Mouse (Mus musculus): Measurements from ENCODE around the gene 1110065P20Rik. TPM values are rescaled to one million over a fixed set of nuclear protein-coding genes. Genes with fewer than 3 reads are reported as not detected.
A peak's percentile ranks its signal among the peaks of the same experiment; 100 is the strongest.

Gene 1110065P20Rik
- polyA plus RNA-seq, 1 experiment from 2014 or later: 53.6 TPM

DNA sequence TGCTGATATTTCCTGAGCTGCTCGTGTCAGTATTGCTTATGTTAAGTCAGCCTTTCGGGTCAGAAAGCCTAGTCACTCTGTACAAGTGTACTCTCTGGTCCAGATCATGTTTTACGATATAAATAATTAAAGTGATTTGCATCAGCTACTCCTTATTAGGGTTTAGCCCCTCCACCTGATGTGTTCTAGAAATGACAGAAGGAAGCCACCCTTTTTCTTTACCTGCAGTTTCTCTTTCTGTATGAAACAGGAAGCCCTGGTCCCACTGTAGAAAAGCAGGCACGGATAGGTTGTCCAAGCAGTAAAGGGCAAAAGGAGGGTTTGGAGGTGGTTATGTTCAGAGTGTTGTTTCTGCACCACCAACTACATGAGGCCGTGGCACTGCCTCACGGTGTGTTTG is 47.6 kb downstream of the 1110065P20Rik start:
- ATAC-seq (ENCODE audit: low FRiP score, low TSS enrichment): no peak
- H3K27ac ChIP-seq (ENCODE audit: low read depth, low read length): no peak overlapping the region
- peak overlapping the region; percentile 78 for H3K4me2 ChIP-seq (replicated peaks; ENCODE audit: low read depth, low read length)
- peak overlapping the region; percentile 66 for H3K4me3 ChIP-seq (ENCODE audit: low read length)
- H3K27me3 ChIP-seq (ENCODE audit: control insufficient read depth, insufficient read depth, low read length): no peaks in the 10 kb centered on the region
- no peaks in the 10 kb centered on the region for H3K9me3 ChIP-seq (ENCODE audit: control insufficient read depth, low read length)
- H3K9ac ChIP-seq (ENCODE audit: low read depth, low read length): no peak overlapping the region; the same call in 1 of the 2 replicates
- peaks cover 35% of the 10 kb centered on the region for H3K36me3 ChIP-seq (ENCODE audit: control insufficient read depth, insufficient read depth, low read length)
- peaks cover 9% of the 10 kb centered on the region; the same call in 1 of the 2 replicates for H3K4me1 ChIP-seq (ENCODE audit: control insufficient read depth, insufficient read depth, low read length)
- WGBS: 70% methylated on average over 6 of the region's 6 CpGs

DNA sequence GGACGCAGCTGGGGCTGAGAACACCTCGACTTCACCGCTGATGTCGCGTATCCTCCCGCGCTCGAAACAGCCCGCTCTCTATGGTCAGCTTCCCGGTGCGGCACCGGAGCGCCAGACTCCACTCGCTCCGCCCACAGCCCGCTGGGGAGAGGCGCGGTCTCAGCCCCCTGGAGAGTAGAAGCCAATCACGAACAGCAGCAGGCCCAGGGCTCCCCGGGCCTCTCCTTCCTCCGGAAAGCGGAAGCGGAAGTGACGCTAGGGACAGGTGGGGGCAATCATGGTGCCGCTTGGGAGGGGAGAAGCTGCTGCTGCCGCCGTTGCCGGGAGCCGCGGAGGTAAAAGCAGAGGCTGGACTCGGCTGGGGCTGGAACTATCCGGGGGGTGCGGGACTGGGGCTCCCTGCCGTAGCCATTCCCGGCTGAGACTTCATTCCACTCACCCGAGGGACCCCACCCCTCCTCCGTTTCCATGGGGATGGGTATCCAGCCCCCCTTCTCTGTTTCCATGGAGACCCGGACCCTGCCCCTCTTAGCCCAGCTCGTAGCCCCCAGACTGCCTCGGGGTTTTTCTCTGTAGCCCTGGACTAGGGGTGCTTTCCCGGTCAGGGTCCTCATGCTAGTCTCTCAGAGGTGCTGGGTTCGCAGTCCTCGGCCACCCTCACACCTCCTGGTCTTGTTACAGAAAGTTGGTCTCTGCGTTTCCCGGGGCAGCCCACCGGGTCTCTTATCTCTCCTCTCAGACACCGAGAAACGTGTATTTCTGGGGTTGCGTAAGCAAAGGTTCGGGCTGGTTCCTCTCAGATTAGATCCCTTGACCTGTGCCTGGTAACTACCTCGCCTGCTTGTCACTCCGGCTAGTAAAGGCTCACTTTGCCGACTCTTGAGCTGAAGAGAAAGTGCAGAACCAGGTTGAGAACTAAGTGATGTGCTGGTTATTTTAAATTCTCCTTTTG is 48.4 kb downstream of the 1110065P20Rik start:
- peak overlapping the region; percentile 66 for H3K4me3 ChIP-seq (ENCODE audit: low read length)
- H3K4me2 ChIP-seq (replicated peaks; ENCODE audit: low read depth, low read length): peak overlapping the region; percentile 78
- H3K4me1 ChIP-seq (ENCODE audit: control insufficient read depth, insufficient read depth, low read length): peaks cover 9% of the 10 kb centered on the region; the same call in 1 of the 2 replicates
- peak overlapping the region; percentile 95 for H3K27ac ChIP-seq (ENCODE audit: low read depth, low read length)
- no peaks in the 10 kb centered on the region for H3K27me3 ChIP-seq (ENCODE audit: control insufficient read depth, insufficient read depth, low read length)
- WGBS: 1% methylated on average over 51 of the region's 53 CpGs
- no peaks in the 10 kb centered on the region for H3K9me3 ChIP-seq (ENCODE audit: control insufficient read depth, low read length)
- peak; percentile 100 for ATAC-seq (ENCODE audit: low FRiP score, low TSS enrichment)
- peak overlapping the region; percentile 87 for H3K9ac ChIP-seq (ENCODE audit: low read depth, low read length)
- H3K36me3 ChIP-seq (ENCODE audit: control insufficient read depth, insufficient read depth, low read length): peaks cover 42% of the 10 kb centered on the region

DNA sequence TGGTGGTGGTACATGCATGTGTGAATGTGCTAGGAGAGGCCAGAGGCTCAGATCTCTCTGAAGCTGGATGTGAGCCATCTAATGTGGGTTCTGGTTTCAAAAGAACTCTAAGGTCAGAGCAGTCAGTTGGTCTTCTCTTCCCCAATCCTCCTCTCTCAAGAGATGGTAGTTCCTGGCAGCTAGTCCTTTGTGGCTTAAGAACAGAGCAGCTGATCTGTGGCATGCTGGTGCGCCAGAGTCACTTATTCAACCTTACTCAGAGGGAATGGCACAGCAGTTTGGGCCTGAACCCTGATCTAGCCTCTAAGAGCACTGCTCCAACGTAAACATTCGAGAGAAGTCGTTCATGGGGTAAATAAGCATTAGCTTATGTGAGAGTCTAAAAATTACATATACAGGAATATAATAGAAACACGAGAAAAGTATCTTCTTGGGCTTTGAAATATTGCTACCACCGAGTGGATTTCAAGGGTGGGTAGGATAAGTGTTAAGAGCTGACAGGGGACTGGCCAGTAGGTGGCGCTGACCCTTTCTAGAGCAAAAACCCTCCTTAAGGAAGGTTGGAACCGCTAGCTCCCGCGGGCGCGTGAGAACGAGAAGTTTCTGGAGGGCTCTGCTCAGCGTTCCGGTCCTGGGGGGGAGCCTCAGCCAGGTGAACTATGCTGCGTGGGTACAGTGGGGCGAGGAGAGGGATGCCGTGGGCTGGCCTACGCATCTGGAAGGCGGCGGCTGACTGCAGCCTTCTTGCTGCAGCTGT is 49.3 kb downstream of the 1110065P20Rik start, which contains the start of gene Mtf1:
Mtf1 (plus strand) TSS at position 553 of the 757 bp plus-strand sequence.
- 3% methylated on average over 21 of the region's 21 CpGs for WGBS
- Histone ChIP-seq H3K36me3 (ENCODE audit: control insufficient read depth, insufficient read depth, low read length) (peaks cover 36% of the 10 kb centered on the region), H3K4me3 (ENCODE audit: low read length) (peak within 1 kb of the TSS; percentile 66), H3K27ac (ENCODE audit: low read depth, low read length) (peak within 1 kb of the TSS; percentile 95), H3K9ac (ENCODE audit: low read depth, low read length) (peak within 1 kb of the TSS; percentile 87), H3K4me1 (ENCODE audit: control insufficient read depth, insufficient read depth, low read length) (peaks cover 9% of the 10 kb centered on the region; the same call in 1 of the 2 replicates), H3K9me3 (ENCODE audit: control insufficient read depth, low read length) (no peaks in the 10 kb centered on the region), H3K4me2 (replicated peaks; ENCODE audit: low read depth, low read length) (peak within 1 kb of the TSS; percentile 78), H3K27me3 (ENCODE audit: control insufficient read depth, insufficient read depth, low read length) (no peaks in the 10 kb centered on the region)
- ATAC-seq (ENCODE audit: low FRiP score, low TSS enrichment): peak; percentile 80

Other genes with a start within 250 kb of the 1110065P20Rik start
- gene 3100002H09Rik, start 240.4 kb downstream of the 1110065P20Rik start, polyA plus RNA-seq (2014; fragmentation: Nextera tagmentation; extraction: Ambion mirVana): not detected in 2 replicates
- gene Pou3f1, start 194.4 kb downstream of the 1110065P20Rik start, polyA plus RNA-seq (2014; fragmentation: Nextera tagmentation; extraction: Ambion mirVana): 1.6 and 1.7 TPM in 2 replicates
- 67.9 and 93.7 TPM in 2 replicates for gene Utp11, start 157.6 kb downstream of the 1110065P20Rik start, polyA plus RNA-seq (2014; fragmentation: Nextera tagmentation; extraction: Ambion mirVana)
- gene Fhl3, start 150.5 kb downstream of the 1110065P20Rik start, polyA plus RNA-seq (2014; fragmentation: Nextera tagmentation; extraction: Ambion mirVana): 9.5 and 9.7 TPM in 2 replicates
- gene Sf3a3, start 136.4 kb downstream of the 1110065P20Rik start, polyA plus RNA-seq (2014; fragmentation: Nextera tagmentation; extraction: Ambion mirVana): 177 and 183 TPM in 2 replicates
- gene Inpp5b, start 109.3 kb downstream of the 1110065P20Rik start, polyA plus RNA-seq (2014; fragmentation: Nextera tagmentation; extraction: Ambion mirVana): 22.2 and 26.4 TPM in 2 replicates
- gene Mtf1, start 49.1 kb downstream of the 1110065P20Rik start, polyA plus RNA-seq (2014; fragmentation: Nextera tagmentation; extraction: Ambion mirVana): 13.7 and 17.5 TPM in 2 replicates
- gene Yrdc, start 517 bp downstream of the 1110065P20Rik start, polyA plus RNA-seq (2014; fragmentation: Nextera tagmentation; extraction: Ambion mirVana): 40.4 and 49.8 TPM in 2 replicates
- 0.66 and 0.81 TPM in 2 replicates for gene Maneal, start 11.0 kb upstream of the 1110065P20Rik start, polyA plus RNA-seq (2014; fragmentation: Nextera tagmentation; extraction: Ambion mirVana)
- gene Epha10, start 29.7 kb upstream of the 1110065P20Rik start, polyA plus RNA-seq (2014; fragmentation: Nextera tagmentation; extraction: Ambion mirVana): 0.10 and 0.23 TPM in 2 replicates
- gene 9930104L06Rik, start 85.9 kb upstream of the 1110065P20Rik start, polyA plus RNA-seq (2014; fragmentation: Nextera tagmentation; extraction: Ambion mirVana): 4.8 and 5.0 TPM in 2 replicates
- 151 and 152 TPM in 2 replicates for gene Cdca8, start 88.1 kb upstream of the 1110065P20Rik start, polyA plus RNA-seq (2014; fragmentation: Nextera tagmentation; extraction: Ambion mirVana)
- gene Rspo1, start 135.2 kb upstream of the 1110065P20Rik start, polyA plus RNA-seq (2014; fragmentation: Nextera tagmentation; extraction: Ambion mirVana): 40.0 and 44.8 TPM in 2 replicates
- gene Gnl2, start 165.4 kb upstream of the 1110065P20Rik start, polyA plus RNA-seq (2014; fragmentation: Nextera tagmentation; extraction: Ambion mirVana): 56.9 and 95.5 TPM in 2 replicates
- gene Dnali1, start 214.5 kb upstream of the 1110065P20Rik start, polyA plus RNA-seq (2014; fragmentation: Nextera tagmentation; extraction: Ambion mirVana): 0.11 TPM in 1 of 2 replicates, not detected in the other
- 30.6 and 36.9 TPM in 2 replicates for gene Snip1, start 215.5 kb upstream of the 1110065P20Rik start, polyA plus RNA-seq (2014; fragmentation: Nextera tagmentation; extraction: Ambion mirVana)
- gene Meaf6, start 233.9 kb upstream of the 1110065P20Rik start, polyA plus RNA-seq (2014; fragmentation: Nextera tagmentation; extraction: Ambion mirVana): 64.3 and 72.1 TPM in 2 replicates